Mouse (Mus musculus) thymus, postnatal 36 days (tissue): ENCODE results near the gene Tmem30b.

Experiments
- DNase-seq, 2 experiments: peaks; one replicate each; pipeline ENCODE4 v3.0.0; 2022; ENCODE audit warnings: mixed read lengths in 2 of 2

Tmem30b gene

DNA sequence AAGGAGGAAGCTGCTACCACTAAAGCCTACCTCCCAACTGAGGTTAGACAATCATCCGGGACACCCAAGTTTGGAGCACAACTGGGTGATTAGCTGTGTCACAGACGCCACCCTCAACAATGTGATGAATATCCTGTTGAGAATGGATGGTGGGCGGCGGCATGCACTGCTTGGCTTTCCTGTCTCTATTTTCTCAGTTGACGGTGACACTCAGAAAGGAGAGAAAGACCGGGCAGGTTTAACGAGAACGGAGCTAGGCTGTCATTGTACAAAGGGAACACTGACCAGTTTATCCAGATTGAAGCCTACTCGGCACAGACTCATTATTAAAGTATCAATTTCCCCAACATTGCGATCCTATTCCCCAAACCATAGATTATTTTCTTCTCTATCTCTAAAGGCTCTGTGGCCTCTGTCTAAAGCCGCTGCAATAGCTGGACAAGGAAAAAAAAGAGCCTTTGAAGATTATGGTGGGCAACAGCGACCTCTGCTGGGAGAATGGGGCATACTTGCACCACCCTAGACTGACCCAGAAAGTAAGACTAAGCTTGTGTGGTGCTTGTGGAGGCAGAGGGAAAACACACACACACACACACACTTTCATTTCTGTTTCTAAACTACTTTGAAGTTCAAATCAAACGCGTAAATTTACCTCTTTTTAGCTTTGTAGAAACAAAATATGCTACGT is 29.0 kb downstream of the Tmem30b start:
- DNase-seq = peak; percentile 47 to 66

- no peak for DNase-seq
These were observed 29.7 kb downstream of the Tmem30b start for GRCm38 (mm10) chr12:73516516-73516915.

GRCm38 (mm10) chr12:73514722-73515121 is 31.5 kb downstream of the Tmem30b start:
- no peak for DNase-seq

DNA sequence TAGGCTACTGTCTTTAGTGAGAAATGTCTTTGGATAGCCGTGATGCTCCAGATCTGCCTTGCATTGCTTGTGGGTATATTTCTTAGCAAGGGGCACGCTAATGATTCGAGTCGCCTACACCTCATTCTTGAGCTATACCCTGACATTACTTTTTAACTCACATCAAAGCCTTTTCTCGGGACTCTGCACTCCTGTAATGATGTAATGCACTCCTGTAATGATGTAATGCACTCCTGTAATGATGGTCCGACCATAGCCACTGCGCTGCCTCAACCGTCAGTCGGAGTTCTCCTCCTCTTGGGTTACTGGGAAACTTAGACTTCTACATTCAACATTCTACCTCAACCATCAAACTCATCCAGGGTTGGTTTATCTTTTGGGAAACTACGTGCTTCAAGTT is 32.2 kb downstream of the Tmem30b start:
- DNase-seq = no peak

DNA sequence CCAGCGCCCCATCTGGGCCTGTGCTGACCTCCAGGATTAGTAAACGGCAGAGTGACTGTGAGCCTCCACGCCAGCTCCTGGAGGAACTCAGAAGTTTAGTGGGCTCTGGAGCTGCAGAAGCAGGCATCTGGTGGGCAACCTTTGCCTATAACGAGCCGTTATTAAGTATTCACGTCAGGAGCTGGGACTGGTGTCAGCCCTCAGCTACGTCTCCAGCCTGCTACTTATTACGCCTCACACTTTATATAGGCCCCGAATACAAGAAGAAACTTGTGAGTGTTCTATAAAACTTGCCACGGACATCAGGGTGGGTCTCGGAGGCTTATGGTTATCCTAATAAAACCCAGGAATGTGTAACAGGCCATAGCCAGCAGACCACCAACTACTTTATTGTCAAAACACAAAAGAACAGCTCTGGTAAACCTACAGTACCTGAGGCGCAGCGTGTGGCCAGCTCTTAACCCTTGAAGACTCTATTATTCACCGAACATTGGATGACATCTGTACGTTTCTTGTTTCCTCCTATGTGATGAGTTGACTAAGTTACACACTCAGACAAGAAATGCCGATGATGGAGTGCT is 34.6 kb downstream of the Tmem30b start:
- no peak for DNase-seq

DNA sequence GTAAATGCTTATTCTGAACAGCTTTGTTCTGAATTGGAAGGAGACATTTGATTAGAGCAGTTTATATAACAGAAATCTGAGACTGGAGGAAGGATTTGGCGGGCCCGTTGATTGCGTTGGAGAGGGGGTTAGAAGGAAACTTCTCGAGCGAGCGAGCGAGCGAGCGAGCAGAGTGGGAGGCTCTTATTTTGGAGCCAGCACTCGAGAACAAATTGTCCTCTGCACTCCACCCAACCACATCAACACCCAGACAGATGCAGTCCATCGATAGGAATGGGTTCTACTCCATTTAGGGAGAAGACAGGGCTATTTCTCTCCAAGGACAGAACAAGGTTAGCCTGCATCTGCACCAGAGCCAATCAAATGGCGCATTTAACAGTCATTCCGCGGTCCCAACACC is 39.1 kb downstream of the Tmem30b start:
- DNase-seq = no peak

- DNase-seq = no peak
These were observed 39.5 kb downstream of the Tmem30b start for GRCm38 (mm10) chr12:73506648-73507047.

GRCm38 (mm10) chr12:73500689-73501326 is 45.4 kb downstream of the Tmem30b start:
- no peak for DNase-seq

DNA sequence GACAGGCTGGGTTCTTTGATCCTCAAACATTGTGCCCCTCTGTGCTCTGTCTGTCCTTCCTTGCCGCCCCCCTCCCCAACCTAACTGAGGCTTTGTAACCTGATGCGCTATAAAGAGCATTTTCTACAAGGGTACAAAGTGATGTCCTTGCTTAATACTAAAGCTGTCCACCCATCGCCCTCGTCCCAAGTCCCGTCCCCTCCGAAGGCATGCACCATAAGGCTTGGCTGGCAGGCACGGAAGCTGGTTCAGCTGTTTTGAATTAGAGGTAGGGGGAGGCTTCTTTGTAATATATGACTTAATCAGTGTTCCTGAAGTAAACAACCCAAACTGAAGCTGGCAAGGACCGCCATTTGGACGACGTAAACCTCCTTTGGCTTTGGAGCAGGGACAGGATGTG is 51.0 kb downstream of the Tmem30b start:
- DNase-seq = no peak

DNA sequence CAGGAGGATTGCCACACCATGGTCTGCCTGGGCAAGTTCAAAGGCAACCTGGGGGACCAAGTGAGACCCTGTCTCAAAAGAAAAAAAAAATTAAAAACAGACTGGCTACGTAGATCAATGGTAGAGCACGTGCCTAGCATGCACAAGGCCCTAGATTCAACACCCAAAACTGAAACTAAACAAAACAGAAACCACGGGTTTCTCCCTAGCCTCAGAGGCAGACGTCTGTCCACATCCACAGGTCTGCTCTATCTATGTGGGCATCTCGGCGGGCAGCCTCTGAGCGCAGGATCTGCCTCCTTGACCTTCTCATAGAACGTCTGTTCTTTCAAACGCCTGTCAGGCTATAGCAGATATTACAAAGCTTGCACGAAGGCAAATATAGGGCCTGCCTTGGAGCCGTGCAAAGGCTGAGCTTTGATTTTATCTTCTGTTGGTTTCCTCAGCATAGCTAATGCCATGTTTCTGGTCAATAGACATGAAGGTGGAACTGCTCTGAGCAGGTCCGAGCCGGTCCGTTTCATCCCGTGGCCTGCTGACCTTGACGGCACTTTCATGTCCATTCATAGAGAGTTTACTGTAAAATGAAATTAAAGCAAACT is 52.2 kb downstream of the Tmem30b start:
- no peak for DNase-seq
